Mouse (Mus musculus): Measurements from ENCODE around the gene Fam136a. TPM values are rescaled to one million over a fixed set of nuclear protein-coding genes. Genes with fewer than 3 reads are reported as not detected.

Fam136a gene
- polyA plus RNA-seq, 1 experiment from 2014 or later: 128 TPM

DNA sequence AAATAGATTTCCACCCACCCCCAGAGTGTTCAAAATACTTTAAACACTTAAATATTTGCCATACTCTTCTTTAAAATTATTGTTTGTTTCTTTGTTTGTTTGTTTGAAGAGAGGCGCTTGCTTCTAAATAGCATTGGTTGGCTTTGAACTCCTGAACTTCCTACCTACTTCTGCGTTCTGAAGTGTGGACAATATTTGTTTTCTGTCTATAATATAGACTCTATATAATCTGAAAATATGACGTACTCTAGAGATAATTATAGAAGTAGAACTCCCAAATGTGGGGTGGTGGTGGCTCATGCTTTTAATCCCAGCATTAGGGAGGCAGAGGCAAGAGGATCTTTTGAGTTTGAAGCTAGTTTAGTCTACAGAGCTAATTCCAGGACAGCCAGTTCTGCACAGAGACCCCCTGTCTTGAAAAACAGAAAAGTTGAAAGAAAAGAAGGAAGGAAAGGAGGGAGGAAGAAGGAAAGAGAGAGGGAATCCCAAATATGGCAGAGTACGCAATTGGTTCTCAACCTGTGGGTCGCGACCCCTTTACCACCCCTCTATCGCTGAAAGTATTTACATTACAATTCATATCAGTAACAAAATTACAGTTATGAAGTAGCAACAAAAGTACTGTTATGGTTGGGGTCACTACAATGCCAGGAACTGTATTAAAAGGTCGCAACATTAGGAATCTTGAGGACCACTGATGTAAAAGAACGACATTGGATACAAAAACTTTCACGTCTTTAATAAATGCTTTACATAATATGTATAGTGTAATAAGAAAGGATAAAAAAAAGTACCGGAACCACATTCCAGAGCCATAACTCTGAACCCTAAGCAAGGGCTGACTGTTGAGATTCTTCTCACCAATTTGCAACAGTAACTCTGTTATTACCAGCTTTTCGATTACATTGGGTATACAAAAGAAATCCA lies 37.5 kb downstream of the Fam136a start:
- H3K27ac ChIP-seq: no peak overlapping the region

DNA sequence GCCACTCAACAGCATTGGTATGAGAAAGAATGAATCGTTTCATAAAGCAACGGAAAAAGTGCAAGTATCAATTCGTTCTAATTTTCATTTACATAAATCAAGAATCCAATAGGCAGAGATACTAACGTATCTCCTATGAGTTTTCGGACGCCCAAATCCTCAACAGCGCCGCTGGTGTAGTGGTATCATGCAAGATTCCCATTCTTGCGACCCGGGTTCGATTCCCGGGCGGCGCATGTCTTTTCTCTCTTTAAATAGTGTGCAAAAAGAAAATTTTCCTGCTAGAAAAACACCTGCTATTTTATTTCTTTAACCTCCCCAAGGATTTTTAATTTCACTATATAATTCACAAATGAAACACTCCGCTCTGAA lies 38.3 kb downstream of the Fam136a start:
- H3K9ac ChIP-seq: peak overlapping the region; percentile 99
- peak; percentile 80 for ATAC-seq
- no peaks in the 10 kb centered on the region for H3K9me3 ChIP-seq (replicated peaks)
- peaks cover 20% of the 10 kb centered on the region for H3K4me1 ChIP-seq
- H3K4me2 ChIP-seq: peak overlapping the region; percentile 86
- peak overlapping the region; percentile 100 for H3K27ac ChIP-seq
- peak overlapping the region; percentile 81 for H3K4me3 ChIP-seq
- under 1% methylated on average over 15 of the region's 15 CpGs for WGBS
- H3K36me3 ChIP-seq (ENCODE audit: poor library complexity, severe bottlenecking): peaks cover 12% of the 10 kb centered on the region
- H3K27me3 ChIP-seq: no peaks in the 10 kb centered on the region

More for the DNA sequence above, 37.5 kb downstream of the Fam136a start:
- H3K4me2 ChIP-seq: peak overlapping the region; percentile 86
- WGBS: 38% methylated on average over 12 of the region's 12 CpGs
- H3K4me1 ChIP-seq: peaks cover 19% of the 10 kb centered on the region
- H3K27me3 ChIP-seq: no peaks in the 10 kb centered on the region
- H3K9me3 ChIP-seq (replicated peaks): no peaks in the 10 kb centered on the region
- peak overlapping the region; percentile 46; the same call in 1 of the 2 replicates for H3K9ac ChIP-seq
- no peak for ATAC-seq
- H3K4me3 ChIP-seq: peak overlapping the region; percentile 81
- H3K36me3 ChIP-seq (ENCODE audit: poor library complexity, severe bottlenecking): peaks cover 10% of the 10 kb centered on the region

DNA sequence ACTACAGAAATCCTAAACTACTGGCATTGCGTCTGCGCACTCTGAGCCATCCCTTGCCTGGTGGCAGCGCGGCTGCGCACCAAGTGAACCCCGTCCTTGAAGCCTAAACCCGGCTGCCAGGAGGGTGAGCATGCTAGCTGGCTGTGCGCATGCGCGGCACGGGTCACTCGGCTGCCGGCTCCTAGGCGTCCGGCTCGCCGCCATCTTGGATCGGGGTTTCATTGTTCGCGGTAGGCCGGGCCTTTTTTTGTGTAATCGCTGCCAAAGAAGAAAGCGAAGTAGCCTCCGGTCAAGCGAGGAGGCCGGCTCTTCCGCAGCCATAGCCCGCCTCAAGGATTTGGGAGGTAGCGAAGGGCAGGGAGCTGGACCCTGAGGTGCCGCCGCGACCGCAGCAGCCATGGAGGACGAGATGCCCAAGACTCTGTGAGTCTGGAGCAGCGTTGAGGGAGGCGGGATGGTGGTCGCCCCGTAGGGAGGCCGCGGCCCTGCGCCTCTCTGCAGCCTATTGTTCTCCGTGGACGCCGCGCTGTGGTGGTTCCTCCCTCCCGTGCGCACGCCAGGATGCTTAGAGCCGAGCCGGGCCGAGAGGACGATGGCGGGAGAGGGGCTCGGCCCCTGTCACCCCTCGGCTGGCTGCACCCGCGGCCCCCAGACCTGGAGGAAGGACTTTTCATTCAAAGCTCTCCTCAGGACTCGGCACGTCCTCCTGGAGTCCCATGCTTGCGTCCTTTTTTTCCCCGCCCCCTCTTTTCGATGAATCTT lies 38.8 kb downstream of the Fam136a start, which contains the start of gene Tia1:
Gene Tia1, plus strand, starts transcription at position 120 of the 762 bp plus-strand sequence.
- peaks cover 12% of the 10 kb centered on the region for H3K36me3 ChIP-seq (ENCODE audit: poor library complexity, severe bottlenecking)
- peak within 1 kb of the TSS; percentile 86 for H3K4me2 ChIP-seq
- peak; percentile 97 for ATAC-seq
- H3K27ac ChIP-seq: peak within 1 kb of the TSS; percentile 100
- H3K9me3 ChIP-seq (replicated peaks): no peaks in the 10 kb centered on the region
- H3K9ac ChIP-seq: peak within 1 kb of the TSS; percentile 99
- WGBS: under 1% methylated on average over 56 of the region's 62 CpGs
- H3K4me3 ChIP-seq: peak within 1 kb of the TSS; percentile 81
- peaks cover 21% of the 10 kb centered on the region for H3K4me1 ChIP-seq
- H3K27me3 ChIP-seq: no peaks in the 10 kb centered on the region

DNA sequence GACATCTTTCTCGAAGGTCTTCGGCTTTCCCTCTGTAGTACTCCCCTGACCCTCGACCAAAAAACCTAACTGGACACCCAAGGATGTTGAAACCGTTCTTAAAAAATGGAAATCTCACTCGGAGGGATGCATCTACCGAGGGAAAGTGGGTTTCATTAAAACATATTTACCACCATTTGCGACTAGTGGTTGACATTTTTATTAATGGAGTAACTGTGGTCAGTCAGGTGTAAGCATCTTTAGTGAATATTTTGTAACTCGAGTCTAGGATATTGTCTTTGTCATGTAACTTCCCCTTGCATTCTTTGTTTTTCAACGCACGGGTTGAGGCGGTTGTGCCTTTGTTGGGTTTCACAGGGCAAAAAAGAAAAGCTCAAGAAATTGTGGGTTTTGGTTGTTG lies 39.5 kb downstream of the Fam136a start:
- Histone ChIP-seq H3K9ac (peak overlapping the region; percentile 99), H3K4me1 (peaks cover 27% of the 10 kb centered on the region), H3K27me3 (no peaks in the 10 kb centered on the region), H3K36me3 (ENCODE audit: poor library complexity, severe bottlenecking) (peaks cover 15% of the 10 kb centered on the region), H3K4me3 (peak overlapping the region; percentile 81), H3K4me2 (peak overlapping the region; percentile 86), H3K9me3 (replicated peaks) (no peaks in the 10 kb centered on the region), H3K27ac (peak overlapping the region; percentile 100)
- under 1% methylated on average over 11 of the region's 11 CpGs for WGBS
- ATAC-seq: no peak

DNA sequence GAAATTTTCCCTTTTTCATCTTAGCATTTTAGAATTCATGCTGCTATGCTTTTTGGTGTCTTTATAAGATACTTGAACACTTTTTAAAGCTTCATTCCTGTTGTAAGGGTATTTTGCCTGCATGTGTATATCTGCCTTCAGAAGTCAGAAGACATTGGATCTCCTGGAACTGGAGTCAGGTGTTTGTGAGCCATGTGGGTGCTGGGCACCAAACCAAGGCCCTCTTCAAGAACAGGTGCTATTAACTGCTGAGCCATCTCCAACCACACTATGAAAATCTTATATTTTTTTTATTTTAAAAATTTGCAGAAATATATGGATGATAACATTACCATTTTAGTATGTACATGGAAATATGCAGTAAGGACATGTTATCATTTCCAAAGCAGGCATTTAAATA lies 40.9 kb downstream of the Fam136a start:
- Histone ChIP-seq H3K9ac (peak overlapping the region; percentile 51), H3K27me3 (no peaks in the 10 kb centered on the region), H3K4me1 (peaks cover 27% of the 10 kb centered on the region), H3K4me3 (peak overlapping the region; percentile 81), H3K27ac (no peak overlapping the region), H3K9me3 (replicated peaks) (no peaks in the 10 kb centered on the region), H3K36me3 (ENCODE audit: poor library complexity, severe bottlenecking) (peaks cover 15% of the 10 kb centered on the region), H3K4me2 (peak overlapping the region; percentile 86)
- no peak for ATAC-seq

DNA sequence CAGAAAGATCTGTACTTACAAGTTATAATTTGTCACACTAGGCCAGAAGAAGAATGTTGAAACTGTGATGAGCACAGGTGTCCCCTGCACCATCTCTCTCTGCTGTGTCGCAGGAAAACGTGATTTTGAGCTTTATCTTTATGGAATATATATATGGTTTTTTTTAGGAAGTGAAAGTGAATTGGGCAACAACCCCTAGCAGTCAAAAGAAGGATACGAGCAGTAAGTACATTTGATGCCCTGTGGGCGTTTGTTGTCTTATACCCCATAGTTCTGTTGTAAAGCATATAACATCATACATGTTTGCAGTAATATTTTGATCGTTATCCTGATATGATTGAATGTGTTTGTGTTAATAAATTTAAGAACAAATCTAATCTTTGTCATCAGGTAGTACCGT lies 53.3 kb downstream of the Fam136a start:
- Histone ChIP-seq H3K4me3 (no peak overlapping the region), H3K27me3 (no peaks in the 10 kb centered on the region), H3K27ac (no peak overlapping the region), H3K9ac (no peak overlapping the region), H3K36me3 (ENCODE audit: poor library complexity, severe bottlenecking) (peaks cover 87% of the 10 kb centered on the region), H3K9me3 (replicated peaks) (no peaks in the 10 kb centered on the region), H3K4me2 (no peak overlapping the region), H3K4me1 (no peaks in the 10 kb centered on the region)
- ATAC-seq: no peak
- 95% methylated on average over 6 of the region's 6 CpGs for WGBS

DNA sequence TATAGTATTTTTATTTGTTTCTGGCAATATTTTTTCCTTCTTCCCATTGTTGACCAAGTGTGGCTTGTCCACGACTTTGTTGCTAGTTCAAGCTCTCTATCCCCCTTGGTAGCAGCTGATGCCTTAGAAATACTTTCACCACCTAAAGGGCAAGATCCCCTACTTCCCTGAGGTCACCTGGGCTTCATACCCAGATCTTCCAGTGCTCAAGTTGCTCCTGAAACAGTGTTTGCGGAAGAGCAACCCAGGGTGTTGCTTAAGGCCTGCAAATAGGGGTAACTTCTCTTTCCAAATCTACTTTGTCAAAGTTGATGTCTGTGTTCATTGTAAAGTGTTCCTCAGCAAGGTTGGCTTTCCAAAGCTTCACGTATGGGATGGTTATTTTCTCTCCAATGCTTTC lies 53.8 kb downstream of the Fam136a start:
- no peak for ATAC-seq
- Histone ChIP-seq H3K9me3 (replicated peaks) (no peaks in the 10 kb centered on the region), H3K4me1 (no peaks in the 10 kb centered on the region), H3K27me3 (no peaks in the 10 kb centered on the region), H3K27ac (no peak overlapping the region), H3K4me3 (no peak overlapping the region), H3K36me3 (ENCODE audit: poor library complexity, severe bottlenecking) (peaks cover 85% of the 10 kb centered on the region), H3K4me2 (no peak overlapping the region), H3K9ac (no peak overlapping the region)
- 85% methylated on average over 3 of the region's 3 CpGs for WGBS

Other genes starting within 250 kb of the Fam136a start
- 3.5 and 4.6 TPM in 2 replicates for gene Tgfa, start 170.4 kb upstream of the Fam136a start, polyA plus RNA-seq (2015; fragmentation: Nextera tagmentation; extraction: Ambion mirVana)
- 791 and 827 TPM in 2 replicates for gene Snrpg, start 5.7 kb downstream of the Fam136a start, polyA plus RNA-seq (2015; fragmentation: Nextera tagmentation; extraction: Ambion mirVana)
- gene Pcyox1, start 31.5 kb downstream of the Fam136a start, polyA plus RNA-seq (2015; fragmentation: Nextera tagmentation; extraction: Ambion mirVana): 97.5 and 106 TPM in 2 replicates
- 354 and 375 TPM in 2 replicates for gene Tia1, start 38.6 kb downstream of the Fam136a start, polyA plus RNA-seq (2015; fragmentation: Nextera tagmentation; extraction: Ambion mirVana)
- gene Gm44790, start 61.0 kb downstream of the Fam136a start, polyA plus RNA-seq (2015; fragmentation: Nextera tagmentation; extraction: Ambion mirVana): 0.35 and 0.43 TPM in 2 replicates
- 32.0 and 34.1 TPM in 2 replicates for gene C87436, start 72.7 kb downstream of the Fam136a start, polyA plus RNA-seq (2015; fragmentation: Nextera tagmentation; extraction: Ambion mirVana)
- gene Pcbp1, start 160.7 kb downstream of the Fam136a start, polyA plus RNA-seq (2015; fragmentation: Nextera tagmentation; extraction: Ambion mirVana): 204 and 245 TPM in 2 replicates